Mouse (Mus musculus) 3134 (cell line): Measurements from ENCODE around the gene Nhlrc3.

ENCODE experiments used
- DNase-seq: peaks from one replicate; pipeline ENCODE4 v3.0.0-alpha.2; 2011; ENCODE audit warnings: low spot score; ENCODE audit not compliant: insufficient read length; ENCODE audit errors: extremely low read depth

The Nhlrc3 gene

DNA sequence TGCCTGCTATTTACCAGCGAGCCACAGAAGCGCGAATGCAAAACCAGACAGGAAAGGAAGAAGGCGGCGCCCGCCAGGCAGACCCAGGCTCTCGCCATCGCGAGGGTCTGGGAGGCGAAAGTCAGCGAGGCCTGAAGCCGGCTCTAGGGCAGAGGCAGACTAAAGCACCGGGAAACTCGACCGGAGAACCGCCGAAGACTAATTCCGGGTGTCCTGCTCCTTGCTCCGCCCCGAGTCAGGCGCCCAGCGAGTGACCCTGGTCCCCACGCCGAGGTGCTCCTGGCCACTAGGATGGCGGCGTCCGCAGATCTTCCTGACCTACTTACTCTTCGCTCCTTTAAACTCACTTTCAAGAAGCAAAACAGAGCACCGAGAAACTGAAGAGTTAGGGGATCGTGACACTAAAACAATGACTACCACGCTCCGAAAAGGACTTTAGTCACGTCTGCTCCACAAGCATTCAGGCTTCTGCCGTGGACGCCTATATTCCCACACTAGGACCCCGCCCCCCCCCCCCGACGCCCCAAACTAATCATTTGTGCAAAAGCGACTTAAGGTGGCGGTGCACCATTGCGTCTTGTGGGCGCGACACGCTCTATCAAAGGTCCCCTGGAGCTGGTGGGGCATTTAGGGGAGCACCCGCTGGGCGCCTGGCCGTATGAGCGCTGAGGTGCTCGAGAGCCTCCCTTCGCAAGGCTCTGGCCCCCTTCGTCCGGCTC, at the start of gene Nhlrc3, which contains the start of gene Proser1:
Gene Nhlrc3, minus strand, starts transcription at position 287 of the 719 bp plus-strand sequence.
Gene Proser1, plus strand, starts transcription at position 621 of the 719 bp plus-strand sequence.
- DNase-seq, result peak; percentile 96

DNA sequence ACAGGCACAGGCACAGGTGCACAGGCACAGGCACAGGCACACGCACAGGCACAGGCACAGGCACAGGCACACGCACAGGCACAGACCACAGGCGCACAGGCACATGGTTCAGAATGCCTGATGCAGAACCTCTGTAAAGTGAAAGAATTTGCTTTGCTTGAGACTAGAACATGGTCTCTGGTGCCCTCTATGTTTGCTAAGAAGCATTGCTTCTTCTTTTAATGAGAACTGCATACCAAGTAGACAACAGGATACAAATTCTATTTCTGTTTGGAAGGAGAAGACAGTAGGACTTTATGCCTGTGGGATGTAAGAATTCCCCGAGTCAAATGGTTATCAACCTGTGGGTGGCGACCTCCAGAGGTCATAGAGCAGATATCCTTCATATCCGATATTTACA, 39.3 kb upstream of the Nhlrc3 start:
- DNase-seq, result peak; percentile 27

DNA sequence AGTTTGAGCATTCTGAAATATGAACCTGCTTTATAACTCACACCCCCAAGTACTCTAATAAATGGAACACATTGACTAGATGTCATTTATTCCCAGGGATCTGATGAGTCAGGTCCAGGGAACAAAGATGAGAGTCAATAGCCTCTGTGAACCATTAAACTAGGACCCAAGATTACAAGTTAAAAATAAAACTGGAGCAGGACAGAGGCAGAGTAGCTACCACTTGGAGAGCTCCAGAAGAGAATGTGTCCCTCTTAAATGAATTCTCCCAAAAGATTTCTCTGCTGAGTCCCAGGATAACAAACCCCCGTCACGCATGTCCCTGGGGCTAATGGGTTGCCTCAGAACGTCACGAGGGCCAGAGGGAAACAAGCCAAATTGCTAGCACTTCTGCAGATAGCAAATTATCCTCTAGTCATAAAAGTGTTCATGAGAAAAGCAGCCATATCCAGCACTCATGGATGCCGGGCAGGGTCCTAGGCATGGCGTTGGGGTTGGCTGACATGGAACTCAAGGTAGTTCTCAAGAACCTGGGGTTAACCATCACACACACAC, 35.3 kb upstream of the Nhlrc3 start:
- DNase-seq, result no peak

DNA sequence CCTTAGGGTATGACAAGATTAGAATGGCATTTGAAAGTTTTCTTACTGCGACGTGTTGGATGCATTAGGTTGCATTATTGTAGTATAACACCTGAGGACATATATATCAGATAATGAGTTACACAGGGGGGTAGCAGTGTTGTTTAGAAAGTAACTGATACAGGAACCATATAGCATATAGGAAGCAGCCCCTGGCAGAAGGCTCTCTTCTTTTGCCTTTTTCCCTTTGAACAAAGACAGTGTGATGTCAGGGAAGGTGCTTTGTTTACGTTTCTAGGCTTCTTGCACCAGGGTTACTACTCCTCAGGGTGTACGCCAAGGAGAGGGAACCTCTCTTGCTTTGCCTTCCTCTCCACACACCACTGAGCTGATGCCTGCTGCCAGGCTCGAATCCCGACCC, 25.2 kb upstream of the Nhlrc3 start, which contains the start of gene Stoml3:
Gene Stoml3, plus strand, starts transcription at position 301 of the 400 bp plus-strand sequence.
- no peak for DNase-seq

DNA sequence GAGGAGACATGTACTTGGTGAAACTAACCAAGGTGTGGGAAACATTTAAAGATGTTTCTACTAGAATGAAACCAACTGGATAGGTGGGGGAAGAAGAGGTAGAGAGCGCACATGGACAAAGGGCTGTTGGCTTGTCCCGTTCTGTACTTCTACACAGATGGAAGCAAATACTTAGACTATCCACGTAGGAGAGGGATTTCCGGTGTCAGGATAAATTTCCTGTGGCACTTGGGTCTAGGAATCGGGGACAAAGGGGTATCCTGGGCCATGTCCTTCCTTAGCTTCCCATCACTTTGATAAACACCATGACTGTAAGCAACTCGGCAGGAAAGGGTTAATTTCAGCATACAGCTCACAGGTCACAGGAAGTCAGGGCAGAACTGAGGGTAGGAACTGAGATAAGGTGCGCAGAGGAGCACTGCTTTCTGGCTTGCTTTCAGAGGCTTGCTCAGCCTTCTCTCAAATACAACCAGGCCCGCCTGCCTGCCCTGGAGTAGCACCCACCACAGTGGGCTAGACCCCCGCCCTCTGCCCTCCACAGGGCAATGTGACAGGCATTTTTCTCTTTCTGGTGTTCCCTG, 24.0 kb upstream of the Nhlrc3 start:
- no peak for DNase-seq

DNA sequence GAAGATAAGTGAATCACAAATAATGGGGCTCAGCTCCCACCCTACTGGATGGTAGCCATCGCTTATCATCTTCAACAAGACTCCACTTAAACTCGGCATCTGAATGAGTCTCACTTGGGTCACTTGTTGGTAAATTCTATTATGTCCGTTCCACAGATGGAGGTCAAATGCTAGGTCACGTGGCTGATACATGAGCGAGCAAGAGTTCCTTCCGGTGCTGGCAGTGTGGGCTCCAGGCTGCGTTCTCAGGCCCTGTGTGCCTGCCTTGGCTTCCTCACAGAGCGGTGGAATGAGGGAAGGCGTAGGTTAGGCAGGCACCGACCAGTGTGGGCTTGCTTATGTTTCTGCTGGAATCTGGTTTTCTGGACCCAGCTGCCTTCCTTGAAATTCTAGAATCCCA, 23.4 kb upstream of the Nhlrc3 start:
- no peak for DNase-seq

DNA sequence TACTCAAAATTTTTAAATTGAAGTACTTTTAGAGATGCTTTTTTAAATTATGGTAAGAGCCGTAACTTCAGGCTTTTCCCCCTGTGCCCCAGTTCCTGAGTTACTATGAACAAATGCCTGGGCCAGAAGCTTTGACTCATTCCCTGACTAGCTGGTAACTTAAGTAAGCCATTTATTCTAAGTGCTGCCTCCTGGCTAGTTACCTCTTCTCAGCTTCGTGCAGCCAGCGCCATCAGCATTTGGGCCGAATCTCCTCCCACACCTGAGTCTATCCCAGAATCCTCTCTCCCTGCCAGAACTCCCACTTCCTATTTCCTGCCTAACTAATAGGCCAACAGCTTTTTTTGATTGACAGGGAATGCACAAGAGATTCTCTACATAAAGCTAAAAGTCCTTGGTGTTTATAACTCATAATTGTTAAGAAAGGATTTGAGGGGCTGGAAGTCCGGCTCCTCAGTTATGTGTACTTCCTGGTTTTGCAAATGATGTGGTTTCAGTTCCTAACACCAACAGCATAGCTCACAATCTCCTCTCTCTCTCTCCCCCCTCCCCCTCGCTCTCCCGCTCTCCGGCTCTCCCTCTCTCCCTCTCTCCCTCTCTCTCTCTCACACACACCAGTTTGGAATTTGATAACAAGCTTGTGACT, 20.4 kb upstream of the Nhlrc3 start:
- no peak for DNase-seq

DNA sequence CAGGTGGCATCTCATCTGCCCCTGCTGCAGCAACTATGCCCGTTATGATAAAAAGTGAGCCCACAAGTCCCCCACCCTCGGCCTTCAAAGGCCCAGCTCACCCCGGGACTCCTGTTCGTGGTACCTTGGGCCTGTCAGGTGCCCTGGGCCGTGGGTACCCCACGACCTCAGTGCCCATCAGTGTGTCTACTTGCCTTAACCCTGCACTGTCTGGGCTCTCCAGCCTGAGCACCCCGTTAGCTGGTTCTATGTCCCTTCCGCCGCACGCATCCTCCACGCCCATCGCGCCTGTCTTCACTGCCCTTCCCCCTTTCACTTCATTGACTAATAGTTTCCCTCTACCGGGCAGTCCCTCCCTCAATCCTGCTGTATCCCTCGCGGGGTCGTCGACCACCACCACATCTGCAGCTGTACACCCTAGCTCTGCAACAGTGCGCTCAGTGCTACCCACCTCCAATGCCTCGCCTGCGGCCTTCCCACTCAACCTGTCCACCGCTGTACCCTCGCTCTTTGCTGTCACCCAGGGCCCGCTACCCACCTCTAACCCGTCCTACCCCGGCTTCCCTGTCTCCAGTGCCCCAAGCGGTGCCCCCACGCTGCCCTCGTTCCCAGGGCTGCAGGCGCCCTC, 15.4 kb upstream of the Nhlrc3 start:
- DNase-seq, result no peak

DNA sequence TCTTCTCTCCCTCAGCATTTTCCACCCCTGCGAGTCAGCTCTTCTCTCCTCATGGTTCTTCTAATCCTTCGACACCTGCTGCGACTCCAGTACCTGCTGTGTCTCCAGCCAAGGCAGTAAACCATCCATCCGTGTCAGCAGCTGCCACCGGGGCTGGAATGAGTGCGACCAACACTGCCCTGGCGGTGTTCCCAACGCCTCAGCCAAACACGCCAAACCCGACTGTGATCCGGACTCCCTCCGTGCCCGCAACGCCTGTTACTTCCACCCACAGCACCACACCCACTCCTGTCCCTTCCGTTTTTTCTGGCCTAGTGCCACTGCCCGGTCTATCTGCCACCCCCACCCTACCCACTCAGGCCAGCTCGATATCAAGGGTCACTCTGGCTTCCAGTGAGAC, 14.3 kb upstream of the Nhlrc3 start:
- no peak for DNase-seq

DNA sequence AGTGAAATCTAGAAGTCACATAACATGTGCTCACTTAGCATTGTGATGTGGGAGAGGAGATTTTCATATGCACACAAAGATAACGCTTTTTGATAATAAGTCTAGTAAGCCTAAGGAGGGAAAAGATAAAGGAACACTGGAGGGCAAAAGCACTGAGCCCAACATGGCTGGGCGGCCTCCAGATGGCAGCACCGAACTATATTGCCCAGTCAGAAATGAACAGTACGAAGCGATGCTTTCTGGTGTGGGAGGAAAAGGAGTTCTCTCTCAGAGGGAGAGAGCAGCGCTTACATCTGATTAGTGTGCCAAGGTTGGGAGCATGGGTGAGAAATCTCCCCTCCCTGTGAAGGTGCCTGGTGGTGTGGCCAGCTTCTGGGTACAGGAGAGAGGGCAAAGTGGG, 12.8 kb upstream of the Nhlrc3 start:
- no peak for DNase-seq

DNA sequence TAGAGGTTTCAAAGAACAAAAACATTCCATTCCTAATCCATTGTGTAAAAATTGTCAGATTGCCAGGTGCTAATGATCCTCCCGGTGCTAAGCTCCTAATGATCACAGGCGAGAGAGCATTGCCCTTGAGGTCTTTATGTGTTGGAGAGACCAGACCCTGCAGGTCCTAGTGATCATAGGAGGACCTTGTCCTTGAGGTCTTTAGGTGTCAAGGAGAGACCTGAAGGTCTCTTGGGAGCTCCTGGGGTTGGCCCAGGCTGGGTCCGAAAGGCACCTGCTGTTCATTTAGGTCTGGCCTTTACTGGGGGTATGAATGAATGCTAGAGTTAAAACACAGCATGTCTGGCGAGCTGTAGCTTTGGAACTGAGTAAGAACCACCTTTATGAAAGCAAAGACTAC, 11.0 kb upstream of the Nhlrc3 start:
- DNase-seq, result no peak

DNA sequence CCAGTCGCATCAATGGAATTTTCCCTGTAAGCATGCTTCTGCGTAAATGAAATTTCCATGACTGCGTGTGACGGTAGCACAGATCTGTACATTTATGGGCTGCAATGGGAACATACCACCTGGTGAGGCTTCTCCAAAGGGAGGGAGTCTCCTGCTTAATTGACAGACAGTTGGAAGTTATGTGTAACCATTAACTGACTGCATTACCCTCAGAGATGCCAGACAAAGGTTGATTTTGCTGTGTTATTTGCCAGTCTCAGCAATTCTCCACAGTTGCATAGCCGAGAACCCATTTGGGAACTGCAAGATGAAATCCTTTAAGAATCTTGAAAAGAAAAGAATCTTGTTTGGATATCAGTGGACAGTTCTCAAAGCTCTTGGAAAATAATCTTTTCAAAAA, 8.9 kb upstream of the Nhlrc3 start:
- no peak for DNase-seq

DNA sequence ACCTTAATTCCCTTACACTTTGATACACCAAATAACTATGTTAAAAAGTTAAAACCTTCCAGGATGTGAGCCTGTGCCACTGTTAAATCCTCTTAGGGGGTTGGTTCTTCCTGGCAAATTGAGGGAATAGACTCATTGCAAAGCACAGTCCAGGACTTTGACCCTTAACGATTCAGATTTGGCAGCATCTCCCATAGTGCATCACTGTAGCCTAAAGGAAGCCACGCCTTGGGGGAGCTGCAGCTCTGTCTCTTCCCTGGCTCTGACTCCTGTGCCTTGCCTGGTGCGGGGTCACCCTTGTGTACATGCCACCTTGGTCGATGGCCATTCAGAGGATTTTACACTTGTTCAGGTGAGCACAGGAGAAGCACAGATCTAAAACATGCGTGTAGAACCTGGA, 6.5 kb upstream of the Nhlrc3 start:
- DNase-seq, result no peak

DNA sequence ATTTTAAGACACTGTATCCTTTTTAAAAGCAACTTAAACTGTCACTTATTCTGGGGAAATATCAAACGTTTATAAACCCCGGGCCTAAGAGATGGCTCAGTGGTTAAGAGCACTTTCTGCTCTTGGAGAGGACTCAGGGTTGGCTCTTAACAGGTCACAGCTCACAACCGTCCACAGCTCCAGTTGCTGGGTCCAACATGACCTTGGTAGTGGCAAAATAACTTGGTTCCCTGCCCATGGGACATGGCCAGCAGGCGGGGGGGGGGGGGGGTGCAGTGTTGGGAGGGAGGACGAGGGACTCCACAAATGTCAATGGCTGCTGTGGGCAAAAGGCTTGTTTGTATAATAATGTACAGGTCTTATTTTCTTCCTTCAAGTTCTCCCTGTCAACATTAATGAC, 4.2 kb upstream of the Nhlrc3 start:
- no peak for DNase-seq

DNA sequence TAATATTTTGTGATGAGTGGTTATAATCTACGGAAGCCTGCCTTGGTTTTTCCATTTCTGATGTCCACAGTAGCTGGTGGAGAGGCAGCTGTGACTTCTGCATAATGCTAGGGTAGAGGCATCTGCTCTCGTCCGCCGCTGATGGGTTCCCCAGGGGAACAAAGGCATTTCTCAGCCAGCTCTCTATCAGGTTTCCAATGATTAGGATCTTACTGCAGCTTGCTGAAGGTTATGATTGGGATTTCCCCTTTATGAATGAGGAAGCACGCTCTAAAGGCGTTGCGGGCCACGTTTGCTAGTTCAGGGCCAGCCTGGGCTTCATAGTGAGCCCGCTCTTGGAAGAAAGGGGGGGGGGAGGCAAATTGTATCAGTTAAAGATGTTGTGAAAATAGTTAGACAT, 3.3 kb upstream of the Nhlrc3 start:
- DNase-seq, result no peak

DNA sequence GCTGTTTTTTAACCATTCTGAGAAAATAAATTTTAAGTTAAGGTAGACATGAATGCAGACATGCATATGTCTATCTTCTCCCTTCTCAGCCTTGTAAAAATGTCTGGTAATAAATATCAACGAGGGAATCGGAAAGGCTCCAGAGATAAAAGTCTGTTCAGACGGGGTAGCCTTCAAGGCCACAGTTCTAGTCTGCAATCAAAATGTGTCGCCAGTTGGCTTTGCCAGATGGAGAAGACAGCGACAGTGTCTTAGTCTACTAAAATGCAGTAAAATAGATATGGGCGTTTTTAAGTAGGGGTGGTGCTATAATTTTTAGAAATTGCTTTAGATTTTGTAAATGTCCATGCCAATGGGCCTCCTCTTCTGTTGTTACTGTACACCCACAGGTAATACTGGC, 2.2 kb upstream of the Nhlrc3 start:
- no peak for DNase-seq

DNA sequence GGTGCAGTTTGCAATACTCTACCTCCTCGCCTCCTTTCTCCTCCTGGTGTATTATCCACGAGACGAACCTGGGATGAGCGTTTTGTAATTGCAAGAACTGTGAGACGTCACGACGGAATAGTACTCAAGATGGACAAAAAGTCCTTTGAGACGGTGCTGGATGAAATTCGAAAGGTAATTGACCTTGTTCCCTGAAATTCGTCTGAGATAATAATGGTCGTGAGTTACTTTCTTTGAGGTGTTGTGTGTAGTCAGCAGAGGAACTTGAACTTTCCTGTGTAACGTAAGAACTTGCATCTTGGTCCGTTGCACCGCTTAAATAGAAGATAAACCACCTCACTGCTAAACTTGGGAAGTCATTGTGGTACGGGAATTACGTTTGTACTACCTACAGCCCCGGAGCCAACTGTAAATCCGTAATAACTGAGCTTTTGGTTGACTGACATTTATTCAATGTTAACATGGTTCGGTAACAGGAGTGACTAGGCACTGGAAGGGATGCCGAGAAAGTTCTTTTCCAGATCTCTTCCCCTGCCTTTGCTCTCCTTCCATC, 1.1 kb upstream of the Nhlrc3 start:
- DNase-seq, result no peak

DNA sequence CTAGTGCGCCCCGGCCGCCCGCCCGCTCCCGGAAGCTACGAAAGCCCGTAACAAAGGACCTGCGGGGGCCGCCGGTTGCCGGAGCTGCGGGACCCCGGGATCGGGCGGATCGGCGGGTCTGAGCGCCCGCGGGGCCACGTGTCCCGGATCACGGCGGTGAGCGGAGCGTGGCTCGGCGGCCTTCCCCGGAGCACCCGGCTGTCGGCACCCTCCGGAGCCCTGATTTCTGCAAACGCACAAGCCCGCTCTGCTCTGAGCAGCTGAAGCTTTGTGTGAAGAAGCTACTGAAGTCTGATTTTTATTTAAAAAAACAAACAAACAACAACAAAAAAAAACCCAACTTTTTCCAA, 608 bp upstream of the Nhlrc3 start:
- DNase-seq, result no peak

DNA sequence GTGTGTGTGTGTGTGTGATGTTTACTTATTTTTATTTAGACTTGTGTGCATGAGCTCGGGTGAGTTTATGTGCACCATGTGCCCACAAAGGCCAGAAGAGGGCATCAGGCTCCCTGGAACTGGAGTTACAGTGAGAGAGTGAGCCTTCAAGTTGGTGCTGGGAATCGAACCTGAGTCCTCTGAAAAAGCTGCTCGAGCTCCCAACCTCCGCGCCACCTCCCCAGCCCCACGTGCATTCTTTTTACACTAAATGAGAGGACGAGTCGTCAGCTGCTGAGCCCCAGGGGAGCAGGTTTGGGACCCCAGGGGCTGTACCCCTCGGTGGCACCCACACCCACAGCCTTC, 459 bp downstream of the Nhlrc3 start:
- no peak for DNase-seq

DNA sequence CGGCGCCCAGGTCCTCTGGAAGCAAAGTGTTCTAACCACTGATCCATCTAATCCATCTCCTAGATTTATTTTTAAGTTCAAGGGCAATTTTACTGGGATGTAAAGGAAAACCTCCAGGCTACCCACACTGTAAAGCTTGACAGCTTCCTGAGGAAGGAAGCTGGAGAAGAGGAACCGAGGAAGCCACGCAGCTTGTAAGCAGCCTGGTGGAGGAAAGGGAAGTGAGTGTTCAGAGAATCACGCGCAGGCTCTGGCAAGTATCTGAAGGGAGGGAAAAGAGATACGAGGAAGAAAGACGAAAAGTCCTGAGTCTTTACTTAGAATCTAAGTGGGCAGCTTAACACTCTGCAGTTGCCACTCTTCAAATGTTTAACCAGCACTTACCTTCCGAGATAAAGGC, 3.0 kb downstream of the Nhlrc3 start:
- DNase-seq, result no peak

DNA sequence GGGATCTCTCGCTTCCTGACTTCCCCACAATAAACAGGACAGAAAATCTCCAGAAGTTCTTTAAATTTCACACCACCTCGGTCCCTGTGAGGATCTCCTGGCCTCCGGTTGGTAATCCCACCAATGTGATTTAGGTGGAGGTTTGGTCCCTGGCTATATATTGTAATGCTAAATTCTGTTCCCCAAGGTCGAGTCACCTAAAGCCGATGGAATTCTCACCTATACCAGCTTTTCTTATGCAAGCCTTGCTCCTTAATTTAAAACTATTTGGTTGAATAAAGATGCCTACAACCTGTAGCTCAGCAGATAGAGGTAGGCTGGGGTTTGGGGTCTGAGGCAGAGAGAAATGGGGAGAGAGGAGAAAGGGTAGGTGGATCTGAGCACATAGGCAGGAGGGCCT, 5.4 kb downstream of the Nhlrc3 start:
- no peak for DNase-seq
